Mouse (Mus musculus) left cerebral cortex, adult 2 months (tissue): ENCODE measurements around the gene Olfr286. TPM values are rescaled to one million over a fixed set of nuclear protein-coding genes. Genes with fewer than 3 reads are reported as not detected.

Experiments
- DNase-seq, 2 experiments: peaks; one replicate each; pipeline ENCODE4 v3.0.0; 2021 to 2022; ENCODE audit warnings: low spot score in 2 of 2, mixed read lengths in 1 of 2; ENCODE audit errors: extremely low spot score in 1 of 2
- H3K27ac ChIP-seq: fragments of 200-600 bp; 2 replicates; pipeline ENCODE4 v1.8.1; 2022
- H3K4me3 ChIP-seq: fragments of 200-600 bp; 2 replicates; pipeline ENCODE4 v1.8.1; 2022
- CTCF ChIP-seq: fragments of 200-600 bp; IDR thresholded peaks from 2 replicates; pipeline ENCODE4 v1.8.1; 2022; ENCODE audit warnings: antibody characterized with exemption, mild to moderate bottlenecking, moderate library complexity
- intact Hi-C: fragments of 180-260 bp; cut with DNase I; formaldehyde crosslinking; loops from one replicate; pipeline ENCODE4 v1.15.1; 2025
- total RNA-seq, 2 experiments: library from RNA; stranded (reverse); gene quantifications; 2 replicates each; pipeline ENCODE4 v1.2.3; 2021

Olfr286 gene
- total RNA-seq, 2 experiments from 2014 or later: not detected

DNA sequence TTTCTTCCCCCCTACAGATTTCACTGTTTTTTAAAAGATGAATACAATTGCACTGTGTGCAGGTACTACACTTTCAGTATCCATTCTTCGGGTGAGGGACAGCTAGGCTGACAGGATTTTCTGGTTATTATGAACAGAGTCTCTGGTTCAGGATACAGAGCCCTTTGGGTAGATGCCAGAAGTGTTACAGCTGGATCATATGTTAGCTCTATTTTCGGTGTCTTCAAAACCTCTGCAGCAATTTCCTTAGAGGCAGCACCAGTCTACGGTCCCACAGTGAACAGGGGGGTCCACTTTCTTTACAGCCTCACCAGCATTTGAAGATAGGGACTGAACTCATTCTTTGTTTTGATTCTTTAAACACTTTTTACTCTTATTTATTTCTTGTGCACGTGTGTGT lies 49.8 kb downstream of the Olfr286 start:
- intact Hi-C loops: loop anchor here (5.0 kb wide), 1 partner anchor 318 kb away; no protein-coding TSS in a partner anchor
- no peak for DNase-seq
- Histone ChIP-seq H3K27ac (no peak overlapping the region), H3K4me3 (no peak overlapping the region)
- no peak for TF ChIP-seq CTCF

DNA sequence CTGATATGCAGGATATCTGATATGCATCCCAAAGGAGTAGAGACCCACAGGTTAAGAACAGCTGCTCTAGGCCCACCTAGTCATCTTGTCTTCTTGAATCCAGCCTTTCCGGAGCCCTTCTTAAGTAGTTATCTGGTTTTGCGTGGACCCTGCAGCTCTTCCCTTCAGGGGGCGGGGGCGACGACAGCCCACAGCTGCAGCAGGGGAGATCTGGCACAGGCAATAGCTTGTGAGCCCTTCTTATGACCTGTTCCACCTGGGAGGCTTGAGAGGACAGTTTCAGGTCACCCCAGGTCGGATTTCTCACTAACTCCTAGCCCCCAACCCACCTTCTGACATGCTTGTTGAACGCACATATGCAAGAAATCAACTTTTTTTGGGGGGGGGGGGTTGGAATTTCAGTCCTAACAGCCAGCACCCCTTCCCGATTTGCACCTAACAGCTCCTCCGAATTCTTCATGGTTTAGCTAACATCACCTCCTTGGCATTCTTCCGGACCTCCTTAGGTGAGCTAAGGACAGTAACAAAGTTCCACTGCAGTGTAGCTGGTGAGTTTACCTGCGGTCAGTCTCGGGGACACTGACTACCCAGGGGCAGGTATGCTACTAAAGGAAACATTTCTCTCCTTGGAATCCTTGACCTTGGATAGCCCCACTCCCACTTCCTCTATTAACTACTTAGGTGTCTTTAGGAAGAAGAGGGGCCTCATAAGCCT lies 52.2 kb downstream of the Olfr286 start:
- Histone ChIP-seq H3K27ac (peak overlapping the region; percentile 76; the same call in 1 of the 2 replicates), H3K4me3 (no peak overlapping the region)
- DNase-seq: no peak
- TF ChIP-seq CTCF: no peak
- intact Hi-C loops: loop anchor here (1.0 to 5.0 kb wide), 3 partner anchors 115 to 320 kb away; partner anchors contain the start of gene Zfp641

DNA sequence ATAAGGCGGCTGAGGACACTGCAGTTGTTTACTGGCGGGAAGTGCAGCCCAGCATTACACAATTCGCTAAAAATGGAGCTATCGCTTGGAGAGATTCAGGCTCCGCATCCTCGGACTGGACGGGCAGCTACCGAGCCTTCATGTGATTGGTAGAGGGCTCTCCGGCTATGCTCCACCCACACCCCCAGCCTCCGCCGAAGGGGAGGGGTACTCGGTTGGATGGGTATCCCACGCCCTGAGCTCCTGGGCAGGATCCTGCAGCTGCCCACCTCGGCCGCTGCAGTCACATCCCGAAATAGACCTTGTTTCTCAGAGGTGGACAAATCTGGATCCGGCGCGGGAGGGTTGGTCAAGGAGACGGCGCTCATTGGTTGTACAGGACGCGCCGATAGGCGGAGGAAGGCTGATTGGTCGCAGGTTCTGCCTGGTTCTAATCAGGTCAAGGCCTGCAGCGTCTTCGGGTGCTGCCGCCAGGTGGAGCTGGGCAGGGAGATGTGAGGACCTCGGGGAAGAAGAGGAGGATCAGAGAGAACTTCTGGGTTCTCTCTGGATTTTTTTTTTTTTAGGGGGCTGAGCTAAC lies 53.0 kb downstream of the Olfr286 start:
- intact Hi-C loops: loop anchor here (1.0 to 5.0 kb wide), 3 partner anchors 116 to 321 kb away; partner anchors contain the start of gene Zfp641
- peak overlapping the region; percentile 76 for H3K27ac ChIP-seq
- peak; percentile 79 for TF ChIP-seq CTCF
- peak overlapping the region; percentile 56 for H3K4me3 ChIP-seq
- peak; percentile 89 to 91 for DNase-seq

DNA sequence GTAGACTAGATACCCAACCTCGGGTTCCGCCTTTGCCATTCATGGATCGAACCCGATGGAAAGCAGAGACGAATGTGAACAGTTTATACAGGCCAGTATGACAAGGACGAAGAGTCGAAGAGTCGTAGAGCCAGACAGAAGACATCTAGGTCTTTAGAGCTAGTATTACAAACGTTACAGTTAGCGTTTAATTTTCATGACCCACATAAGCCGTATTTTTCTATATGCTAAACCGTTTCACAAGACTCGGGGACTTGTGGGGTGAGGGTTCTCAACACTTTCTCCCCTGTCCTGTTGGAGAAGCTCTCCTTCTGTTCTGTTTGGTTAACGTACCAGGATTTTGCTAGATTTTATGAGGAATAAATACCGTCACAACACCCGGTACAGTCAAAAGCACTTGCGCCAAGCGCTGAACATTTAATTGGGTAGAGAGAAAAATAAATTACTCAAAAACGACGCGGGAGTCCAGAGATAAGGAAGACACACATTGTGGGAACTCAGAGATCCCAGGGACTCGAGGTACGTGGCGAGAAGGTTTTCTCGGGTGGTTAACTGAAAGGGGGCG lies 53.6 kb downstream of the Olfr286 start:
- TF ChIP-seq CTCF: no peak
- H3K4me3 ChIP-seq: peak overlapping the region; percentile 56
- DNase-seq: no peak
- peak overlapping the region; percentile 76 for H3K27ac ChIP-seq
- intact Hi-C loops: loop anchor here (1.0 to 5.0 kb wide), 3 partner anchors 116 to 322 kb away; partner anchors contain the start of gene Zfp641

DNA sequence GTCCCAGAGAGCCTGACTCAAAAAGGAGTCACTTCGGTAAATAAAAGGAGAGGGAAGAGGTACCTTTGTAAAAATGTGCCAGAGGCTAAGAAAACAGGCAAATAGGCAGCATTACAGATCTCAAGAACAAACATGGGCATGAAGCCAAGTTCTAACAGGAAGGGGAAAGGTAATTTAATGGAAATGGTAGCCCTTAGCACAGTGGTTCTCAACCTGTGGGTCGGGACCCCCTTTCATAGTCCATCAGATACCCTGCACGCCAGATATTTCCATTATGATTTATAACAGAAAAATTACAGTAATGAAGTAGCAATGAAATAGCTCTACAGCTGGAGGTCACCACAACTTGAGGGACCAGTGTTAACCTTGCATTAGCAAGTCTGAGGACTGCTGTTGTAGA lies 56.9 kb downstream of the Olfr286 start:
- H3K27ac ChIP-seq: no peak overlapping the region
- no peak for TF ChIP-seq CTCF
- intact Hi-C loops: no loop called here
- DNase-seq: no peak
- H3K4me3 ChIP-seq: no peak overlapping the region

Other genes starting within 250 kb of the Olfr286 start
- gene Col2a1, start 229.8 kb downstream of the Olfr286 start, total RNA-seq: under 1 TPM; 0.61 to 0.63 TPM
- 100 to 1,000 TPM; 379 to 387 TPM for gene Pfkm, start 141.9 kb downstream of the Olfr286 start, total RNA-seq
- 10 to 100 TPM; 13.6 to 15.6 TPM for gene Senp1, start 140.7 kb downstream of the Olfr286 start, total RNA-seq
- gene Asb8, start 68.8 kb downstream of the Olfr286 start, total RNA-seq: 10 to 100 TPM; 46.2 to 51.8 TPM
- 10 to 100 TPM; 20.6 to 21.8 TPM for gene Ccdc184, start 67.3 kb downstream of the Olfr286 start, total RNA-seq
- not detected for gene Olfr288, start 38.9 kb downstream of the Olfr286 start, total RNA-seq
- under 1 TPM in 1 of 2 experiments, not detected in 1; 0.32 TPM for gene Gm44579, start 13.5 kb downstream of the Olfr286 start, total RNA-seq
- gene Olfr287, start 13.4 kb downstream of the Olfr286 start, total RNA-seq: 1 to 10 TPM; 4.7 to 5.3 TPM
- gene H1fnt, start 22.8 kb upstream of the Olfr286 start, total RNA-seq: not detected
- 1 to 10 TPM; 6.6 to 8.0 TPM for gene Zfp641, start 61.7 kb upstream of the Olfr286 start, total RNA-seq
- gene Olfr285, start 82.9 kb upstream of the Olfr286 start, total RNA-seq: not detected
- gene Olfr284, start 106.5 kb upstream of the Olfr286 start, total RNA-seq: not detected
- not detected for gene Olfr283, start 146.5 kb upstream of the Olfr286 start, total RNA-seq
- not detected for gene Olfr282, start 196.8 kb upstream of the Olfr286 start, total RNA-seq
- gene Olfr281, start 218.1 kb upstream of the Olfr286 start, total RNA-seq: not detected
- not detected for gene OR5BS1P, start 235.4 kb upstream of the Olfr286 start, total RNA-seq
- gene Lalba, start 248.3 kb upstream of the Olfr286 start, total RNA-seq: not detected